Mouse (Mus musculus): Measurements from ENCODE around the gene Nelfcd. TPM values are rescaled to one million over a fixed set of nuclear protein-coding genes. Genes with fewer than 3 reads are reported as not detected.

The Nelfcd gene
- polyA plus RNA-seq, 1 experiment from 2014 or later = 71.7 TPM

DNA sequence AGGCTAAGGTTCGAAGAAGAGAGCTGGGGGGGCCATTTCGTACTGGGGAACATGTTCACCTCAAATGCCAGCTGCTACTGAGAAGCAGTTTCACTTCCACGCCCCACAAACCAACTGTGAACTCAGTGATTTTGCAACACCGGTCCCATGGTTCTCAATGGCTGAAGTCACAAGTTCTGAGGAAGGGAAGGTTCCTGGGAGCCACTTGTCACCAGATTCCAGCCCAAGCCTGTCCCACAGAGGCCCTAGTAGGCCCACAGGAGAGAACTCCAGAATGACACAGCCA, 22.0 kb downstream of the Nelfcd start:
- Histone ChIP-seq H3K27me3 (no peaks in the 10 kb centered on the region), H3K4me1 (replicated peaks) (peaks cover 47% of the 10 kb centered on the region), H3K4me3 (replicated peaks) (peak overlapping the region; percentile 69), H3K4me2 (peak overlapping the region; percentile 95), H3K9me3 (replicated peaks) (no peaks in the 10 kb centered on the region), H3K27ac (replicated peaks) (peak overlapping the region; percentile 65), H3K9ac (peak overlapping the region; percentile 71; the same call in 1 of the 2 replicates), H3K36me3 (replicated peaks) (peaks cover 9% of the 10 kb centered on the region)
- WGBS (ENCODE audit: insufficient replicate concordance) = 79% methylated on average over 4 of the region's 4 CpGs
- no peak for ATAC-seq (ENCODE audit: insufficient read depth)

DNA sequence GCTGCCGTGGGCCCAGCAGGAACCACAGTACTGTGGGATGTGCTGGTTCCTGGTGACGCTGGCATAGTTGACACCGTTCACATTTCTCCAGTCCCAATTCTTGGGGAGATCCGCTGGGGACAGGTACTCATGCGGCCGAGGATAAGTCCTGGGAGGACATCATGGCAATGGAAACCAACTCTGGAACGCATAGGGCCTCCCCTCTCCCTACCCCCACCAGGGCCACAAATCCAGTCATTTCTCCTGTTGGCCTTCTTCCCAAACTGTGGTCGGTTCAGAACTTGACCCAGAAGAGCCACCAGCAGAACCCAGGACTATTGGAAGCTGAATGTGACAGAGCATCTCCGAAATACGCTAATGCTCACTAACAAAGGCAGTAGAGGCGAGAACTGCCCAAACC, 22.6 kb downstream of the Nelfcd start:
- Histone ChIP-seq H3K4me1 (replicated peaks) (peaks cover 47% of the 10 kb centered on the region), H3K27ac (replicated peaks) (peak overlapping the region; percentile 65), H3K9ac (peak overlapping the region; percentile 71), H3K27me3 (peaks cover under 1% of the 10 kb centered on the region; the same call in 1 of the 2 replicates), H3K4me3 (replicated peaks) (peak overlapping the region; percentile 69), H3K4me2 (peak overlapping the region; percentile 95), H3K36me3 (replicated peaks) (peaks cover 6% of the 10 kb centered on the region), H3K9me3 (replicated peaks) (no peaks in the 10 kb centered on the region)
- 60% methylated on average over 11 of the region's 11 CpGs for WGBS (ENCODE audit: insufficient replicate concordance)
- ATAC-seq (ENCODE audit: insufficient read depth) = no peak

DNA sequence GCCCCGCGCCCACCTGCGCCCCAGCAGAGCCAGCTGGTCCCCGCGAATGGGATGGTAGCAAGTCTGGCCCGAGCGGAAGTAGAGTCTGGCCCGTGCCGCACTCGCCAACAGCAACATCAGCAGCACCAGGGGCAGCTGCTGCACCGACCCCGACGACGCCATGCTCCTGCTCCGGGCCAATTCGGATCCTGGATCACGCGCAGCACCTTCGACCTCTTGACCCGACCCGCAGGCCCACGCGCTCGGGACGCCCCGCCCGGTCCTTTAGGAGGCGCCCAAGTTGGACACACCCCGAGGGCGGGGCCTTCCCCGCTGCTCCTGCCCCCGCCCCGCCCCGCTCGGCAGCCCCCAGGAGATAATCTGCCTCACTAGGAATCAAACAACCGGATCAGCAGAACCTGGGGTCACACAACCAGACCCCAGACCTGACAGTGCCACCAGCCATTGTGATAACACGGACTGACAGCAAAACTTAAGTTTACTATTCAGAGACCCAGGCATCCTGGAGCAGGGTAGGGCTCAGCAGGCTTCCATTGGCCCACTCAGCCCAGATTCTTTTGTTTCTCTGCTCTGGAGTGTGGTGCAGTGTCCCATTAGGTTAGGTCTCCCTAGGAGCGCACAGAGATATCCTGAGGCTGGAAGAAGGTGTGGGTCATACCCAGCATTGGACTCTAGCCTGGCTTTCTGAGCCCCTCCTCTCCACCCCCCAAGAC, 23.3 kb downstream of the Nelfcd start, which contains the start of gene Ctsz:
Ctsz (minus strand) TSS at position 303 of the 713 bp plus-strand sequence.
- Histone ChIP-seq H3K27ac (replicated peaks) (peak within 1 kb of the TSS; percentile 65), H3K9me3 (replicated peaks) (no peaks in the 10 kb centered on the region), H3K9ac (peak within 1 kb of the TSS; percentile 71), H3K4me2 (peak within 1 kb of the TSS; percentile 95), H3K27me3 (peaks cover 3% of the 10 kb centered on the region; the same call in 1 of the 2 replicates), H3K4me3 (replicated peaks) (peak within 1 kb of the TSS; percentile 69), H3K36me3 (replicated peaks) (no peaks in the 10 kb centered on the region), H3K4me1 (replicated peaks) (peaks cover 47% of the 10 kb centered on the region)
- WGBS (ENCODE audit: insufficient replicate concordance) = under 1% methylated on average over 38 of the region's 38 CpGs
- ATAC-seq (ENCODE audit: insufficient read depth) = peak; percentile 82

DNA sequence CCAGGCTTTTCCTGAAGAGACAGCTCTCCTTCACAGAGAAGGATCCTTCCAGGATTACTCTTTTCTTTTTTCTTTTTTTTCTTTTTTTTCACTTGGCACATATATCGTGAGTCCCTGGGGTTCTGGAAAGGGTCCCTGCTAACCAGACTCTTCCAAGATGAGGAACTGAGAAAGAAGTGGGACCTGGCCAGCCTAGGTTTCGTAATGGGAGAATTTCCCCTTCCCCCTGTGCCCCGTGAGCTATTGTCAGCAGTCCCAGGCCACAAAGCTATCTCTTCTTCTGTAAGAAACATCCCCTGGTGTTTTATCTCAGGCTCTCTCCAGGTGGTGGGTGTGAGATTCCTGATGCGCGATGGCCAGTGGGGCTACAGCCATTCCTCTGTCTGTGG, 23.8 kb downstream of the Nelfcd start:
- Histone ChIP-seq H3K4me1 (replicated peaks) (peaks cover 51% of the 10 kb centered on the region), H3K4me3 (replicated peaks) (peak overlapping the region; percentile 69; the same call in 1 of the 2 replicates), H3K4me2 (peak overlapping the region; percentile 95), H3K27me3 (peaks cover 7% of the 10 kb centered on the region; the same call in 1 of the 2 replicates), H3K36me3 (replicated peaks) (no peaks in the 10 kb centered on the region), H3K9ac (peak overlapping the region; percentile 71; the same call in 1 of the 2 replicates), H3K27ac (replicated peaks) (peak overlapping the region; percentile 65), H3K9me3 (replicated peaks) (no peaks in the 10 kb centered on the region)
- ATAC-seq (ENCODE audit: insufficient read depth) = no peak
- 23% methylated on average over 5 of the region's 5 CpGs for WGBS (ENCODE audit: insufficient replicate concordance)

DNA sequence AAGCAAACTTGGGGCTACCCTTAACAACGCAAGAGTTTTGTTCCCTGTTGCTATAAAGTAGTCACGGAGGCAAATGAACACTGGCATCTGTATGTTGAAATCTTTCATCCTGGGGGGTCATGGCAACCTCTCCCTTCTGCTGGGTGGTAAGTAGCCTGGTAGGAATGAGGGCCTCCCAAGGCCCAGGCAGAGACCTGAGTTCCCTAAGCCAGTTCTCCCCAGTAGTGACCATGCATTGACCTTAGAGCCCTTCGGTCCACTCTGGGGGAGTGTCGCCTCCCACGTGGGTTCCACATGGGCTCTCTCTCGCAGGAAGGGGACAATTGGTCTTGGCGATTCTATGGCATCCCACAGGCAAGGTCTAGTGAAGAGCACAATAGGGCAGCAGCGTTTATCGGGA, 24.4 kb downstream of the Nelfcd start:
- Histone ChIP-seq H3K4me2 (peak overlapping the region; percentile 4; the same call in 1 of the 2 replicates), H3K36me3 (replicated peaks) (no peaks in the 10 kb centered on the region), H3K27me3 (peaks cover 7% of the 10 kb centered on the region; the same call in 1 of the 2 replicates), H3K9me3 (replicated peaks) (no peaks in the 10 kb centered on the region), H3K27ac (replicated peaks) (peak overlapping the region; percentile 65; the same call in 1 of the 2 replicates), H3K4me1 (replicated peaks) (peaks cover 53% of the 10 kb centered on the region), H3K9ac (no peak overlapping the region), H3K4me3 (replicated peaks) (no peak overlapping the region)
- ATAC-seq (ENCODE audit: insufficient read depth) = no peak
- WGBS (ENCODE audit: insufficient replicate concordance) = 73% methylated on average over 9 of the region's 9 CpGs

DNA sequence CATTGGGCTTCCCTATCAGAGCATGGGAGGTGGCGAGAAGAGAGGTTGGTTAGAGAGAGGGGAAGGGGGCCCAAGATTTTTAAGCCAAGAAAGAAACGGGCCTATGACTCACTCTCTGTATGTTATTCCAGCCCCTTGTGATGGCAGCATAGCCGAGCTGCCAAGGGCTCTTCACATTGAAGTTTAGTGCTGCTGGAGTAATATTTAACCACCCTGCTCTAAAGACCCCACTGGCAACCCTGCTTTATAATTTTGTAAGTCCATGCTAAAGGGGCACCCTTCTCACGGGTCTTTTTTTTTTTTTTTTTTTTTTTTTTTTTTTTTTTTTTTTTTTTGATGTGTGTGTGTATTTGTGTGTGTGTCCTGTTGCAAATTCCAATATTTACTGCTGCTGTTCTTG, 26.3 kb downstream of the Nelfcd start:
- Histone ChIP-seq H3K9me3 (replicated peaks) (no peaks in the 10 kb centered on the region), H3K27ac (replicated peaks) (no peak overlapping the region), H3K4me1 (replicated peaks) (peaks cover 41% of the 10 kb centered on the region), H3K27me3 (peaks cover 24% of the 10 kb centered on the region), H3K9ac (no peak overlapping the region), H3K4me2 (no peak overlapping the region), H3K36me3 (replicated peaks) (no peaks in the 10 kb centered on the region), H3K4me3 (replicated peaks) (no peak overlapping the region)
- no peak for ATAC-seq (ENCODE audit: insufficient read depth)
- 48% methylated on average over 4 of the region's 4 CpGs for WGBS (ENCODE audit: insufficient replicate concordance)

DNA sequence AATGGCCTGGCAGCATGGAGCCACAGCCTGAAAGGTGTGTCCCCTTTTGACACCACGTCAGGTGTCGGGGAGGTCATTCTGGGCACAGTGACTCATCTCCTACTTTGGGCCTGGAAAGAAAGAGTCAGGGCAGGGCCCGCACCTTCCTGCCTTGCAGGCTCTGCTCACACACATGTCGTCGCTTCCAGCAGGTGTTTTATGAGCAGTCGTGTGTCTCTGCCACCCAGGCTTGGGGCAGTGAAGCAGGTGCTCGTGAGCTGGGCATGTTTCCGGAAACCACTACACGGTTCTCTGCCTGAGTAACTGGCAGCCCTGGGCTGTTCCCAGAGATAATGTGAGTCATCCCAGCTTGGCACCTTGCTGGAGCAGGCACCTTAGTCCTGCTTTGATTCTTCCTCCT, 26.9 kb downstream of the Nelfcd start:
- peaks cover 36% of the 10 kb centered on the region for H3K4me1 ChIP-seq (replicated peaks)
- no peak overlapping the region for H3K27ac ChIP-seq (replicated peaks)
- no peaks in the 10 kb centered on the region for H3K36me3 ChIP-seq (replicated peaks)
- no peak overlapping the region for H3K4me2 ChIP-seq
- H3K27me3 ChIP-seq = peaks cover 29% of the 10 kb centered on the region
- 69% methylated on average over 9 of the region's 9 CpGs for WGBS (ENCODE audit: insufficient replicate concordance)
- ATAC-seq (ENCODE audit: insufficient read depth) = no peak
- H3K9me3 ChIP-seq (replicated peaks) = no peaks in the 10 kb centered on the region
- no peak overlapping the region for H3K4me3 ChIP-seq (replicated peaks)
- no peak overlapping the region for H3K9ac ChIP-seq

DNA sequence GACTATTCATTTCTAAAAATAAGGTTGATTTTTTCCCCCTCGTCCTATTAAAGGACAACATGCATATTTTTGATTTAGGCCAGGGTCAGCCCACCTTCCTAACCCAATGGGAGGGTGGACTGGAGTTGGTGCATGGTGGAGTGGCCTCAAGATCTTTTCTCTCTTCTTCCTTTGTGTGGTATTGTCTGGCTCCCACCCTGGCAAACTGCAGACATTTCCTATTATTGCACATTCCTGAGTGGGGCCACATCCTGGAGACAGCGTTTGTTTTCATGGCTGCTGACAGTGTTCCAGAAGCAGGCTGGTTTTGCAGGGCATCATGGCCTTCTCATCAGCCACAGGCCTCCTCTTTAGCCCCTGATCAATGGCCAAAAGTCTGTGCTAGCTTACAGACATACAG, 27.4 kb downstream of the Nelfcd start:
- H3K27ac ChIP-seq (replicated peaks) = no peak overlapping the region
- no peak overlapping the region for H3K4me2 ChIP-seq
- H3K4me3 ChIP-seq (replicated peaks) = no peak overlapping the region
- peaks cover 30% of the 10 kb centered on the region for H3K4me1 ChIP-seq (replicated peaks)
- H3K9ac ChIP-seq = no peak overlapping the region
- H3K36me3 ChIP-seq (replicated peaks) = no peaks in the 10 kb centered on the region
- H3K9me3 ChIP-seq (replicated peaks) = no peaks in the 10 kb centered on the region
- ATAC-seq (ENCODE audit: insufficient read depth) = no peak
- H3K27me3 ChIP-seq = peaks cover 31% of the 10 kb centered on the region
- 45% methylated on average over 2 of the region's 2 CpGs for WGBS (ENCODE audit: insufficient replicate concordance)

DNA sequence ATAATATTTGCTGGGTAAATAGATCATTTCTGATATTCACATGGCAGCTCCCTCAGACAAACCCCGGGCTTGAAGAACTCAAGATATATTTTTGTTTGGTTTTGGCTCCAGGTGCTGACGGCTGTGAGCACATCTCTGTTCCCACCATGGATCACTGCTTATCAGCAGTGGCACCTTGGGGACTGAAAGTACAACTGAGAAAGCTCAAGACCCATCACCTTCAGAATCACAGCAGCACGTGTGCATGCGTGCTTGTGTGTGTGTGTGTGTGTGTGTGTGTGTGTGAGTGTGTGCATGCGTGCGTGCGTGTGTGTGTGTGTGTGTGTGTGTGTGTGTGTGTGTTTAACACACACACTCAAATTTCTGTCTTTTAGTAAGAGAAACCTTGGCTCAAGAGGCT, 28.8 kb downstream of the Nelfcd start:
- Histone ChIP-seq H3K27me3 (peaks cover 37% of the 10 kb centered on the region), H3K4me3 (replicated peaks) (no peak overlapping the region), H3K4me2 (no peak overlapping the region), H3K36me3 (replicated peaks) (no peaks in the 10 kb centered on the region), H3K27ac (replicated peaks) (no peak overlapping the region), H3K9ac (no peak overlapping the region), H3K4me1 (replicated peaks) (peaks cover 17% of the 10 kb centered on the region), H3K9me3 (replicated peaks) (no peaks in the 10 kb centered on the region)
- no peak for ATAC-seq (ENCODE audit: insufficient read depth)
- WGBS (ENCODE audit: insufficient replicate concordance) = 42% methylated on average over 7 of the region's 7 CpGs

DNA sequence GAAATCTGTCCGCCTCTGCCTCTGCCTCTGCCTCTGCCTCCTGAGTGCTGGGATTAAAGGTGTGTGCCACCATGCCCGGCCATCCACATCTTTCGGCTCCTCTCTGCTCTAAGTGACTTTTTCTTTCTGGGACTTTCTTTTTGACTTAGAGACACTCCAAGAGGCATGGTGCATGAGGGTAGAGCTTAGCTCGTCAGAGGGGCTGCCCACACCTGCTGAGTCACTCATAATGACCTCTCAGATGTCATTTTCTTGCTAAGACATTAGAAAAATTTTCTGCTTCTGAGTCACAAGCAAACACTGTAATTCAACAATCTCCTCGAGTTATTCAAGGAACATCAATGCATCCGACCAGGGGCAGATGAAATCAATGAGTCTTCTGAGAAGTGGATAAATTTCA, 29.4 kb downstream of the Nelfcd start:
- peaks cover 12% of the 10 kb centered on the region for H3K4me1 ChIP-seq (replicated peaks)
- no peaks in the 10 kb centered on the region for H3K9me3 ChIP-seq (replicated peaks)
- no peak overlapping the region for H3K9ac ChIP-seq
- H3K4me3 ChIP-seq (replicated peaks) = no peak overlapping the region
- H3K27ac ChIP-seq (replicated peaks) = no peak overlapping the region
- 53% methylated on average over 6 of the region's 6 CpGs for WGBS (ENCODE audit: insufficient replicate concordance)
- peaks cover 37% of the 10 kb centered on the region for H3K27me3 ChIP-seq
- H3K36me3 ChIP-seq (replicated peaks) = no peaks in the 10 kb centered on the region
- H3K4me2 ChIP-seq = no peak overlapping the region
- no peak for ATAC-seq (ENCODE audit: insufficient read depth)

DNA sequence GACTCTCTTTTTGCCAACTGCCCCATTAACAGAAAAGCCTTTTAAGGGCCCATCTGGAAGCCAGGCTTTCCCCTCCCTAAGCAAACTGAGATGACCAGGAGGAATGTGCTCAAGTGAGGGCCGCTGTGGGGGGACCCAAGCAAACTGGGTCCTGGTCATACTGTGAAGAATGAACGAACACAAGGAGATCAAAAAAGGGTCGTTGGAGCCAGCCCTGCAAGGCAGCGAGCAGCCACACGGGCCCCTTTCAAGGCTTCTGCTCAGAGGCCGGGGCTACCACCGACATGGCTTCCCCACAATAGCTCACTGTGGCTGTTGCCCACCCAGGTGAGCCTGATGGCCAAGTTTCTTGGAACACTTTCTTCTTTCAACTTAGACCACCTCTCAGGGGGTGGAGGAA, 30.9 kb downstream of the Nelfcd start:
- H3K4me2 ChIP-seq = no peak overlapping the region
- H3K9me3 ChIP-seq (replicated peaks) = no peaks in the 10 kb centered on the region
- H3K27me3 ChIP-seq = peaks cover 37% of the 10 kb centered on the region
- 38% methylated on average over 7 of the region's 7 CpGs for WGBS (ENCODE audit: insufficient replicate concordance)
- ATAC-seq (ENCODE audit: insufficient read depth) = no peak
- no peak overlapping the region for H3K4me3 ChIP-seq (replicated peaks)
- no peaks in the 10 kb centered on the region for H3K36me3 ChIP-seq (replicated peaks)
- H3K9ac ChIP-seq = no peak overlapping the region
- H3K4me1 ChIP-seq (replicated peaks) = peaks cover 23% of the 10 kb centered on the region
- H3K27ac ChIP-seq (replicated peaks) = no peak overlapping the region

DNA sequence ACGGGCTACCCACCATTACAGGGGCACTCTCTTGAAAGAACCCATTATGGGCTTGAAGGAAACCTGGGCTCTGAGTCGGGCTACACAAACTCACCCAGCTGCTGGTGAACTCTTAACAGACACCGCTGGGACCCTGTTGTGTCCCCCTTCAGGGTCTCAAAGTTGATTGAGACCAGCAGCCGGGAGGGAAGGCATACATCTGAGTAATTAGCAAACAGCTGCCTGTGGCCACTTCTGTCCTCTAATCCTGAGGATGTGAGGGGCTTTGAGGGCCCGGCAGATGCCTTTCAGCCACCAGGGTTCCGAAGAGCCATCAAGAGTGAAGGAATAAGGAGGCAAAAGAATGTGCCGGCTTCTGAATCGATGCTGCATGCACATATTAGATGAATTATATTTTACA, 31.3 kb downstream of the Nelfcd start:
- no peak overlapping the region for H3K4me3 ChIP-seq (replicated peaks)
- no peak overlapping the region for H3K4me2 ChIP-seq
- no peaks in the 10 kb centered on the region for H3K9me3 ChIP-seq (replicated peaks)
- no peaks in the 10 kb centered on the region for H3K36me3 ChIP-seq (replicated peaks)
- H3K9ac ChIP-seq = no peak overlapping the region
- no peak for ATAC-seq (ENCODE audit: insufficient read depth)
- peaks cover 24% of the 10 kb centered on the region for H3K4me1 ChIP-seq (replicated peaks)
- 57% methylated on average over 8 of the region's 8 CpGs for WGBS (ENCODE audit: insufficient replicate concordance)
- H3K27me3 ChIP-seq = peaks cover 37% of the 10 kb centered on the region
- no peak overlapping the region for H3K27ac ChIP-seq (replicated peaks)
